Mouse (Mus musculus): ENCODE data around the gene Insig2.
A peak's percentile ranks its signal among the peaks of the same experiment; 100 is the strongest.

Gene Insig2

GRCm38 (mm10) chr1:121332485-121332884 lies at the start of gene Insig2:
Gene Insig2, minus strand, starts transcription at chr1:121332589.
- DNase-seq (ENCODE audit: low spot score), result no peak

- DNase-seq (ENCODE audit: low spot score), result no peak
These were observed 49.2 kb upstream of the Insig2 start for GRCm38 (mm10) chr1:121381562-121381961.

- DNase-seq (ENCODE audit: low spot score), result no peak
These were observed 47.6 kb upstream of the Insig2 start for GRCm38 (mm10) chr1:121380033-121380432.

- DNase-seq (ENCODE audit: low spot score), result no peak
These were observed 45.5 kb upstream of the Insig2 start for GRCm38 (mm10) chr1:121377901-121378300.

- DNase-seq (ENCODE audit: low spot score), result no peak
These were observed 45.0 kb upstream of the Insig2 start for GRCm38 (mm10) chr1:121377410-121377809.

- DNase-seq (ENCODE audit: low spot score), result no peak
These were observed 41.2 kb upstream of the Insig2 start for GRCm38 (mm10) chr1:121373631-121374030.

- no peak for DNase-seq (ENCODE audit: low spot score)
These were observed 40.3 kb upstream of the Insig2 start for GRCm38 (mm10) chr1:121372656-121373055.

- DNase-seq (ENCODE audit: low spot score), result peak; percentile 24
These were observed 39.1 kb upstream of the Insig2 start for GRCm38 (mm10) chr1:121371449-121371848.

GRCm38 (mm10) chr1:121367257-121367656 lies 34.9 kb upstream of the Insig2 start:
- DNase-seq (ENCODE audit: low spot score), result peak; percentile 58

GRCm38 (mm10) chr1:121360561-121360960 lies 28.2 kb upstream of the Insig2 start:
- no peak for DNase-seq (ENCODE audit: low spot score)

GRCm38 (mm10) chr1:121359680-121360079 lies 27.3 kb upstream of the Insig2 start:
- DNase-seq (ENCODE audit: low spot score), result no peak

- DNase-seq (ENCODE audit: low spot score), result no peak
These were observed 21.4 kb upstream of the Insig2 start for GRCm38 (mm10) chr1:121353779-121354178.

GRCm38 (mm10) chr1:121351037-121351436 lies 18.6 kb upstream of the Insig2 start:
- no peak for DNase-seq (ENCODE audit: low spot score)

GRCm38 (mm10) chr1:121350616-121351015 lies 18.2 kb upstream of the Insig2 start:
- no peak for DNase-seq (ENCODE audit: low spot score)

- DNase-seq (ENCODE audit: low spot score), result no peak
These were observed 16.8 kb upstream of the Insig2 start for GRCm38 (mm10) chr1:121348875-121349847.

GRCm38 (mm10) chr1:121343966-121344365 lies 11.6 kb upstream of the Insig2 start:
- no peak for DNase-seq (ENCODE audit: low spot score)

- no peak for DNase-seq (ENCODE audit: low spot score)
These were observed 3.4 kb upstream of the Insig2 start for GRCm38 (mm10) chr1:121335789-121336188.

- no peak for DNase-seq (ENCODE audit: low spot score)
These were observed 1.8 kb upstream of the Insig2 start for GRCm38 (mm10) chr1:121333986-121334703.

- no peak for DNase-seq (ENCODE audit: low spot score)
These were observed 1.8 kb downstream of the Insig2 start for GRCm38 (mm10) chr1:121330621-121331020.

GRCm38 (mm10) chr1:121329391-121329790 lies 3.0 kb downstream of the Insig2 start:
- DNase-seq (ENCODE audit: low spot score), result no peak

GRCm38 (mm10) chr1:121328193-121328555 lies 4.2 kb downstream of the Insig2 start:
- no peak for DNase-seq (ENCODE audit: low spot score)

- DNase-seq (ENCODE audit: low spot score), result peak; percentile 92
These were observed 4.8 kb downstream of the Insig2 start for GRCm38 (mm10) chr1:121327344-121328192.

All from embryo, embryonic 10.5 days (tissue).